Mouse (Mus musculus): Measurements from ENCODE around the gene Tmem45a2.

GRCm38 (mm10) chr16:57106185-57106960 lies 35.2 kb upstream of the Tmem45a2 start:
- TF ChIP-seq POLR2A (IDR thresholded peaks at IDR 0.05; ENCODE audit: borderline replicate concordance, insufficient read depth, low read length): no peak
- no peak for TF ChIP-seq CTCF (IDR thresholded peaks at IDR 0.05; ENCODE audit: borderline replicate concordance, insufficient read depth, low read depth, low read length)

Data from cerebellum, adult 2 months (tissue).